Mouse (Mus musculus) urinary bladder, adult 18-20 months (tissue): ENCODE results near the gene Abcb10.

Experiments
- DNase-seq, 2 experiments: peaks; one replicate each; pipeline ENCODE4 v3.0.0; 2022; ENCODE audit warnings: low spot score in 2 of 2, mixed read lengths in 2 of 2

Gene Abcb10

DNA sequence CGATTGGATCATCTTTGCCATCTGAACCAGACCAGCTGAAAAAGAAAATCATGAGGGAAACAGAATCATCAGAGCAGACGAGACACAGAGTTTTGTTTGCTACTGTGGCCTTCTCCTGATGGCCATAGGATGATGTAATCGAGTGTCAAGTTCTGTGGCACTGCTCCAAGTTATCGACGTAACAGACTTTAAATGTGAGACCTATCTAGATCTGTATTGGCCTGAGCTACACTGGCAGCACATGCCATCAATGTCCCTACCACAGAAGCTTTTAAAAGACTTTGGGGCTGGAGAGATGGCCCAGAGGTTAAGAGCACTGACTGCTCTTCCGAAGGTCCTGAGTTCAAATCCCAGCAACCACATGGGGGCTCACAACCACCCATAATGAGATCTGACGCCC, 80.3 kb downstream of the Abcb10 start:
- DNase-seq, result no peak
